Mouse (Mus musculus): ENCODE measurements around the gene Zbtb38.

Gene Zbtb38

GRCm38 (mm10) chr9:96758749-96759597, 6.3 kb upstream of the Zbtb38 start:
- peak; percentile 57 to 62 for DNase-seq

- DNase-seq = no peak
Measured at GRCm38 (mm10) chr9:96756638-96757435, 4.2 kb upstream of the Zbtb38 start.

GRCm38 (mm10) chr9:96755761-96756160, 3.1 kb upstream of the Zbtb38 start:
- DNase-seq = no peak

- no peak for DNase-seq
Measured at GRCm38 (mm10) chr9:96754625-96754969, 2.0 kb upstream of the Zbtb38 start.

GRCm38 (mm10) chr9:96753921-96754624, 1.4 kb upstream of the Zbtb38 start:
- no peak for DNase-seq

GRCm38 (mm10) chr9:96753392-96753791, 761 bp upstream of the Zbtb38 start:
- DNase-seq = no peak

- no peak for DNase-seq
Measured at GRCm38 (mm10) chr9:96751821-96752602, 619 bp downstream of the Zbtb38 start.

GRCm38 (mm10) chr9:96750636-96751035, 2.0 kb downstream of the Zbtb38 start:
- no peak for DNase-seq

GRCm38 (mm10) chr9:96746527-96746926, 6.1 kb downstream of the Zbtb38 start:
- DNase-seq = no peak

GRCm38 (mm10) chr9:96744909-96745308, 7.7 kb downstream of the Zbtb38 start:
- no peak for DNase-seq

GRCm38 (mm10) chr9:96741365-96742085, 11.1 kb downstream of the Zbtb38 start:
- DNase-seq = no peak

GRCm38 (mm10) chr9:96740712-96741364, 11.8 kb downstream of the Zbtb38 start:
- DNase-seq = no peak

- DNase-seq = no peak
Measured at GRCm38 (mm10) chr9:96739808-96740711, 12.6 kb downstream of the Zbtb38 start.

- no peak for DNase-seq
Measured at GRCm38 (mm10) chr9:96738563-96739355, 13.9 kb downstream of the Zbtb38 start.

- no peak for DNase-seq
Measured at GRCm38 (mm10) chr9:96735946-96736345, 16.7 kb downstream of the Zbtb38 start.

GRCm38 (mm10) chr9:96733425-96733717, 19.3 kb downstream of the Zbtb38 start:
- DNase-seq = no peak

- no peak for DNase-seq
Measured at GRCm38 (mm10) chr9:96732644-96733424, 19.8 kb downstream of the Zbtb38 start.

GRCm38 (mm10) chr9:96731961-96732511, 20.6 kb downstream of the Zbtb38 start:
- DNase-seq = no peak
